Mouse (Mus musculus) right cerebral cortex, postnatal 14 days (tissue): Measurements from ENCODE around the gene Ctdspl.

Experiments used
- DNase-seq: peaks from one replicate; pipeline ENCODE4 v3.0.0; 2022

The Ctdspl gene

DNA sequence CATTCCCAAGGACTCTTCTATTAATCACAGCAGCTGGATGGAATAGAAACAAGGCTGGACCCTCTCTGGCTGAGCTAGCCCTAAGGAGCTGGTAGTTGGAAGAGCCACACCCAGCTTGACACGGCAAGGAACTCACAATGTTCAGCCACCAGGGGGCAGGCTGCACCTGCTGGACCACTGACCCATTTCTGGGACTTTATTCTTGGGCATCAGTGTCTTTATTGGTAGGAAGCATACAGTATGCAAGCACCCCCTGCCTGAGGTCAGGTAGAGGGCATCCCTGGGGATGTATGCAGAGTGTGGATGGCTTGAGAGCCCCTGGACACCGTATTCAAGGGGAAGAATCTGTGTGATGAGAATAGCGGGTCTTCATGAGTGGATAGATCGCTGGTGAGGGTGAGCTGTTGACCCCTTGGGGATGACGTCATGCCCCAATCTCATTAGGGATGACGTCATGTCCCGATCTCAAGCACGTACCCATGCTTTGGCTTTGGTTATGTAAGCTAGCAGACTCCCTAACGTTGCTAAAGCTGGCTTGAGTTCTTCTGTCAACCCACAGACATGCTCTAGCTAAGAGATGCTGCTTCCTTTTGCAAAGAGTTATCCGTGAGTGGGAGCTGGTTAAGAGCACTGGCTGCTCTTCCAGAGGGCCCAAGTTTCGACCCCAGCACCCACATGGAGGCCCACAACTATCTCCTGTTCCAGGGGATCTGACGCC lies 5.3 kb upstream of the Ctdspl start:
- DNase-seq, result peak; percentile 83

DNA sequence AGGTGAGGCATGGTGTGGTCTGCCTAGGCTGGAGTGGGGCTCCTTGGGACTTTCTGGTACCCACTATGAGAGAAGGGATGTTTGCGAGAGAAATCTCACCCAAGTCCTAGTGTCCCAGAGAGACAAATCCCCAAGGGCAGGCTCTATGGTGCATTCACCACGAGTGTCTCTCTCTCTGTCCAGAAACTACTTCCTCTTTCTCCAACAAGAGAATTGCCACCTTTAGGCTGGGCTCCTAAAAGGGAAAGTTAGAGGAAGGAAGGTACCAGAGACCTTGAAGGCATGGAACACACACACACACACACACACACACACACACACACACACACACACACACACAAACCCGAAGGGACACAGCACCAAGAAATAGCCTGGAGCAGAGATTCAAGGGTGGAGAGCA lies 4.3 kb upstream of the Ctdspl start:
- DNase-seq, result no peak

DNA sequence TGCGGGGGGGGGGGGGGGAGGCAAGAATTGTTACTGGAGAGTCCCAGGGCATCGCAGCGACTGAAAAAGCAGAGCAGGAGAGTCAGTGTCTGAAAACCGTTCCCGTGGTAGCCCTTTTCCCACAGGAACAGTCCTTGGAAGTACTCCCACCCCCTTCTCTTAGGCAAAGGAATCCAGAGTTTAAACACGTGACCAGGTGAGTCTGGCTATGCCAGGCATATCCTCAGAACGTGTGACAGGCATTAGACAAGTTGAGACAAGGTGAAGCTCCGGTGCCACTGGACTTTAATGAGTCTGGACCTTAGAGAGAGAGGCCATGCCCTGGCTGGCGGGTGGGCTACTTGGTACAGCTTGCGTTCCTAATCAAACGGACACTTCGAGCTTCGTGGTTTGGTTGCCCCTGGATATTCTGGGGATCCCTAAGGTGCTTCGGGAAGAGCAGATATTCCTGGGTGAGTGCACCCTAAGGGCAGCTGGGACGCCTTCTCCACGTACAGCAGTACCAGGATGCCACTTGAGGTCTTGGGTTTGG lies 1.6 kb upstream of the Ctdspl start:
- DNase-seq, result no peak

DNA sequence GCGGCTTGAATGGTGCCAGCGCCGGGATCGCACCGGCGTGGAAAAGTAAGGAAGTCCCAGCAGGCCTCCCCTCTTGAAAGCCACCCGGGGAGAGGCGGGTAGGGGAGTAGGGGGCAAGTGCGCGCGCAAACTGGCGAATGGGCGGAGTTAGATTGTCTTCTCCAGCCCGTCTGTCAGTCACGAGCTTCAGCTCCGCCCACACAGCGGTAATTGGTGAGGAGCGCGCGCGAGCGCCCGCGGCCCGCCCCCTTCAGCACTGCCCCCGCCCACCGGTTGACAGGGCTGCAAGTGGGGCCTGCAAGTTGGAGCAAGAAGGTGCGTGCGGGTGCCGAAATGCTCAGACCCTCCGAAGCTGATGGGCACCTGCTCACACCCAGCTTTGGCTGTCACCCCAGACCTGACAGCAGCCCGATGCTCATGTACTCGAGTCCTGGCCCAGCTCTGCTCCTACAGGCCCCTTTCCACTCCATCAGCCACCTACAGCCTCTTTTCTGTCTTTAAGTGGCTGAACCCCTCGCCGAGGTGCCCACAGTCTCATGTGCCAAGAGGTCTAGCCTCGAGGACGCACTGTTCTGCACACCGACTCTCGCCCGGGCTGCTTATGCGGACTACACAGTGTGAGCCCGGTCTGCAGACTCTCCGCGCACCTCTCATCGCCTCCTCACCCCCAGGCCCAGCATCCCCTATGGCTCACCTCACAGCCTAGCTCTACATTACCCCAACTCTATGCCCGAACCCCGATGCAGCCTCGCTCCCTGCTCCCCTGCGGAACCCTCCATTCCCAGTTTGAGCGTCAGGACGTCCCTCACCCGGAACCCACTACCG lies 755 bp upstream of the Ctdspl start:
- peak; percentile 93 for DNase-seq

DNA sequence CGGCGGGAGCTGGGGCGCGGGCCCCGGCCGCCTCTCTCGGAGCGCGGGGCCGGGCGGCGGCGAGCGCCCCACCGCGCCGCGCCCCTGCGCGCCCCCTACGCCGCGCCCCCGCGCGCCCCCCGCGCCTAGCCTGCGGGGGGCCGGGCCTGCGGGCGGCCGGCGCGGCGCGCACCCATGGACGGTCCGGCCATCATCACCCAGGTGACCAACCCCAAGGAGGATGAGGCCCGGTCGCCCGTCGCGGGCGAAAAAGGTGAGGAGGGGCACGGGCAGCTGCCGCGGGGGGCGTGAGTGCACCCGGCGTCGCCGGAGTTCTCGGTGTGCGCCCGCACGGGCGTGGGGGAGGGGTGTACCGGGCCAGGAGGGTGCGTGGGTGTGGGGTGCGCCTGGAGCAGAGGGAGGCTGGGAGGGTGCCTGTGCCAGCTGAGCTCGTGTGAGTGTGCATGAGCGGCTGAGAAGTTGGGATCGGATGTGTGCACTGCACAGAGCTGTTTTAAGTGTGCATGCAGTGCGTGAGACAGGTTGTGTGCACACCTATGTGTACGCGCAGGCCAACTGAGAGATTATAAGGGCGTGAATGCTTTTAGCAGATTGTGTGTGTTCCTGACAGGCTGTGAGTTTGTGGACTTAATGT lies 552 bp downstream of the Ctdspl start:
- peak; percentile 76 for DNase-seq

DNA sequence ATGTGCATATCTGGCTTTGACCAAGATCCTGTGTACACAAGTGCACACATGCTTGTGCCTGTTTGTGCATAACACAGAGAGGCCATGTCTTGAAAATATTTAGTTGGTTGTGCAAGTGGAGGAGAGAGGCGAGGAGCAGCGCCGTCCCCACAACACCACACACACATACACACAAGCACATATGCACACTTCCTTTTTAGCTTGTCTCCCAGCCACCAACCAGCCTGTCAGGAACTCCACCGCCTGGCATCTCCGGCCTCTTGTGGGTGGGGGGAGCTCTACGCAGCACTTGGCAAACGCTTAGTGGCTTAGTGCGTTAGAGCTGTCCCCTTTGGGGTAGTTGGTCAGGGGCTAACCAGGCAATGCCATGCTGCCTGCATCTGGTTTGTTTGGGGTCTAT lies 1.2 kb downstream of the Ctdspl start:
- DNase-seq, result no peak

DNA sequence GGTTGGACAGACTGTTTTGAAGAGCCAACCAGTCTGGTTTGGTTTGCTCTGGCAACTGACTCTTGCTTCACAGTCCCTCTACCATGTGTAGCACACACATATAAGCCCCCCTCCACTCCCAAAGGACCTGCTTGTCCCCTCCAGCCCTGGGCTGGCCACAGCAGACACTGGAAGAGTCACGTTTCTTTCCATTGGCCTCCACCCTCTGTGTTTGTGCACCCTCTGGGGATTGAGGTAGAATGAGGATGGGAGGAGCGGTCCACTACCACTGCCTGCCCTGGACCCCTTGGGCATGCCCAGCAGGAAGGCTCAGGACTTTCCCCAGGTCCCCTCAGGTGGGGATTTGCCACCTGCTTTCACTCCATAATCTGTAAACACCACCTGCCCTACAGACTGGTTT lies 1.8 kb downstream of the Ctdspl start:
- no peak for DNase-seq

DNA sequence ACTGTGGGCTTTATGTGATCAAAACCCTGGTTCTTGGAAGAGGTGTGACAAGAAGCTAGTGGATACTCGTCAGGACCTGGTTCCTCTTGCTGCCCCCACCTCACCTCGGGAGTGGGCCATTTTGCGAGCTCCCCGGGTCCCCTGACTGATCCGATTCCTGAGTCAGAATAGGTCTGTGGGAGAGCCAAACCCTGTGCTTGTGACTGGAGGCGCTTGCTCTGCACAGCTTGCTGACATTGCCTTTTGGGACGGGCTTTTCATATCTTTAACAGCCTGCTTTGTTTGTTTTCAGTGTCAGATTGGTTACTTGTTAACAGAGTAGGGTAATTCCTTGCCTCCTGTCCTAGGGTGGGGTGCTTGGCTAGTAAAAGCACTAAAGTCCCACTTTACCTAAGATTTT lies 2.4 kb downstream of the Ctdspl start:
- DNase-seq, result no peak

DNA sequence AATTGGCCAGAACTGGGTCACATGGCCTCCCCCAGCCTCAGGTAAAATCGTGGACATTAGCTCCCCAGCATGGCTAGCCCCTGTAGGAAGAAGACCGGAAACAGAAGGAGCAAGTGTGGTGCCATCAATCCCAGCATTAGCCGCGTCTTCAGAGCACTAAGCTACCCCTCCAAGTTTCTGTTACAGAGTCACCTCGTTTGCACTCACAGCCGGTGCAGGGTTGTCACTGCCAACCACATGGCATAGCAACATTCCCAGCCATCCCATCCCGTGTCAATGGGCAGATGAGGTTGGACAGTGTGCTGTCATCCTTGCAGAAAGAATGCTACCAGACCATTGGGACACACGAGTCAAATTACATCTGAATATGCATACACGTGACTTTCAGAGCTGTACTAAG lies 4.4 kb downstream of the Ctdspl start:
- DNase-seq, result no peak

DNA sequence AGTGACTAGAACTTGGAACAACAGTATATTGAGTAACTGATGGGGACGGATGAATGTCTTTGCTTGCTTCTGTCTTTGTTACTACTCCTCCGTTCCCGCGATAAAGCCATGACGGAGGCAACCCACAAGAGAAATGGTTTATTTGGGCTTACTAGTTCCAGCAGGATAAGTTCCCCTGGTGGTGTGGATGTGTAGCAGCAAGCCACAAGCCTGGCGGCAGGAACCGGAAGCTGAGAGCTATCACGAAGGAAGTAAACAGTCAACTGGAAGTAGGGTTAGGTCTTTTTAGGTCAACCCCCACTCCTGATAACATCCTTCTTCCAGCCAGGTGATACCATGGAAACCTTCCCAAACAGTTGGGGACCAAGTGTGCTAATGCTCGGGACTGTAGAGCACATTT lies 7.5 kb downstream of the Ctdspl start:
- no peak for DNase-seq

DNA sequence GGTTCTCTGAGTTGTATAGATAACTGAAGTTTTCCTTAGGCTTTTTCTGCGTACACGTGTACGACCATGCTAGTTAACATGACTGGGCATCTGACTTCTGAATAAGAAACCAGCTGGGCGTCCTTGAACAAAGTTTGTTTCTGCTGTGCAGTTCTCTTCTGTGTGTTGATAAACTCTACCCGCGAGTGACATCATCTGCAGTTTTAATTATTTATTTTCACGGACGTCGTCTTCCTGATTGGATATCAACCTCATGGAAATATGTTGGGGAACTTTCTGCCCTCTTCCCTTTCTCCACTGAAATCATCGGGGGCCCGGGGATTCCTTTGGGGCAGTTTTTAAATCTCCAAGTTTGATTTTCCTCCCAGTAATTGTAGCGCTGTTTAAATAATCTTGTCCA lies 8.1 kb downstream of the Ctdspl start:
- DNase-seq, result no peak

DNA sequence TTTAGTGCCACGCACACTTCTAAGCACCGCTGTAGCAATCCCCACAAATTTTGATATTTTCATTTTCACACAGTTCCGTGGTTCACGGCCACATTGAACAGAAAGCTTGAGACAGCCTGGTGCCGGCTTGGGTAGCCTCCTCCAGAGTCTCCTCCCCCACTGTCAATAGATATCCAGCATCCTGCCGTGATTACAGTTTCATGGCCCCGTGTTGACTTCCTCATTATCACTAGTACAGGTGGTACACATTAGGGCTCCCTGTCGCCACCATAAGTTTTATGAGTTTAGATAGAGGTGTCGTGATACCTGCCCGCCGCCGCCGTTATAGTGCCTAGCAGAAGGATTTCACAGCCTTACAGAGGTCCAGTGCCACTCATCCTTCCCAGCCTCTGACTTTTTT lies 8.8 kb downstream of the Ctdspl start:
- no peak for DNase-seq

DNA sequence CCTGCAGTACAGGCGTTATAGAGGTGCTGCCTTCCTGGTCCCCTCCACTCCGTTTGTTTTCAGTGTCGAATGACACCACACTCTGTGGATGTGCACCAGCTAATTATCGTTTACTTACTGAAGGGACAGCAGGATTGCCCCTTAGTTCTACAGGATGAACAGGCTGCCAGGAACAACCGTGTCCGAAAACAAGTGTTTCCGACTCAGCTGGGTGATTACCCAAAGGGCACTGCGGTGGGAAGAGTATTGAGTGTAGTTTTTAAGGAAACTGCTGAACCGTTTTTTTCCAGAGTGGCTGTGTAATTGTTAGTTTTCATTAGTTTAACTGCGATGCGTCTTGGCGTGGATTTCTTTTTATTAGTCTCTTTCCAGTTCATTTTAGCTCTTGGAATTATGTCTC lies 9.8 kb downstream of the Ctdspl start:
- no peak for DNase-seq

DNA sequence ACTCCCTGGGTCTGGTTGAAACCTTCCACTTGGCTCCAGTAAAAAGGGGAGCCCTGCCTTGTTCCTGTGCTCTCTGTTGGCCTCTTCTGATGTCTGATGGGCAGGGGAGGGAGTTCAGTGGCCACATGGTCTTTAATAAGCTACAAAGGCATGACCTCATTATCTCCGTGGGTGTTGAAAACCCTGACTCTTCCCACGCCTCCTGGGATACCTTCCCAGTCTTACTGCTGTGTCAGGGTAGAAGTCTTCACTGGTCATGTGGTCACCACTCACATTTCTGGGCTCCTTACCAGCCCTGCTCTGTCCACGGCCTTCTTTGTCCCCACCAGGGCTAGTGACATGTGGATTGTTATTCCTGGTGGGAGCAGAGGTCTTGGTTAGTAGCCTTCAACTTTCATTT lies 11.3 kb downstream of the Ctdspl start:
- no peak for DNase-seq

DNA sequence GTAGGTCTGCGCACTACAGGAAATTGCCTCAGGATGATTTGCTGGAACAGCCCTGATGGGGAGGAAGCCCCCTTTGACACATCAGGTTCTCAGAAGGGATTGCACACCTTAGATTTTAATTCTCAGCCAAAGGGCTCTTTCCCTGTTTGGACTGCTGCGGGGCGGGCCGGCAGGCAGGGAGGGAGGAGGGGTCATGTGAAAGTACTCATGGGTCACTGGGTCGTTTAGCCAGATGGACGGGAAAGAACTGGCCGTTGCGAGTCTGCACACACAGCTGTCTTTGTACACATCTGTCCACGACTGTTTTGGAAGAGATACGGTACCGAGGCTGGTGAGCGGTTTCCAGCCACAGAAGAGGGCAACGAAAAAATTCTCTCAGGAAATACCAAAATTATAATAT lies 13.2 kb downstream of the Ctdspl start:
- no peak for DNase-seq

DNA sequence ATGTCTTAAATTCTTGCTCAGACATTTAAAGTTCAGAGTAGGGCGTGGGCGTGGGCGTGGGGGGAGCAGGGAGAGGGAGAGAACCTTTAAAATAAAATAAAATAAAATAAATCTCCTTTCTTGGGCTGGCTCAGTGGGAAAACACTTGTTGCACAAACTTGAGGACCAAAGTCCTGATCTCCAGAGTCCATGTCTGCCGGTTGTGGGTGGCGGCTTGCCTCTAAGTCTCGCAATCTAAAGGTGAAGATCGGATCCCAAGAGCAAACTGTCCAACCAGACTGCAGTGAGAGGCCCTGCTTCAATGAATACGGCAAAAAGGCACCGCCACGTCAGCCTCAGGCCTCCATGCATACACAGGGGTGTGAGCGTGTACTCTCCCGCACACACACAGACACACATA lies 13.6 kb downstream of the Ctdspl start:
- DNase-seq, result no peak

DNA sequence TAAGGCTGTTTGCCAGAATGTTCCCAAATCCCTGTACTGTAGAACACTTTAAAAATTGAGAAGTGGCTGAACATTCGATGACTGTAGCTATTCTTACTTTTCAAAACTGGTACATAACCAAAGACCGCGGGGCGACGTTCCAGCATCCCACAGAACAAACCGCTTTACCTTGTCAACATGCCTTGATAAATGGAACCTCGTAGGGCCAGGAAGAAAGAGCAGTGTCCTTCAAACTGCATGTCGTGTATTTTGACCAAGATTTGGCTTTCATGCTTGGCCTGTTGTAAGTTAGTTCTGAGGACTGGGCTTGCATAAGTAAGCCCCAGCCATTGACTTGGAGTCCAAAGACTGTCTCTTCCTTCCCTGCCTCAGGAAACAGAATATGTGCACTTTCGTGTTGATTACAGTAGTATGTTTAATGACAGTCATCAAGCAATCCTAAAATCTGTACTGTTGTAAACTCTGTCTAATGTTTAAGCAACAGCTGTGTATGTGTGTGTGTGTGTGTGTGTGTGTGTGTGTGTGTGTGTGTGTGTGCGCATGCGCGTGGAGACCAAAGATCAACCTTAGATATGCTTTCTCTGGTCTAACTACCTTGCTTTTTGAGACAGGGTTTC lies 14.4 kb downstream of the Ctdspl start:
- DNase-seq, result no peak

DNA sequence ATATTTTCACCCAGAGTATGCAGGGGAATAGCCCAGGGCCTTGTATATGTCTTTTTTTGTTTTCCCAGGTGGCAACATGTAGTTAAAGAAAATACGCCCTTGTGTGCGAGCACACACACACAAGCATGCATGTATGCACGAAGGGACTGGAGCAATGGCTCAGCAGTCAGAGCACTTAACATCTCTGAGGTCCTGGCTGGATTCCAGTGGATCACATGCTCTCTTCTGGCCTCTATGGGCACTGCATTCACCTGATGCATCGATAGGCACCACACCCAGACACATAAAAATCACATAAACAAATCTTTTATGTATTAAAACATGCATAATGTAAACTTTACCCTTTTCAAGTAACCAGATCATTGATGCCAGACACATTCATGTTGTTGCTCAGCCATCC lies 15.8 kb downstream of the Ctdspl start:
- no peak for DNase-seq

DNA sequence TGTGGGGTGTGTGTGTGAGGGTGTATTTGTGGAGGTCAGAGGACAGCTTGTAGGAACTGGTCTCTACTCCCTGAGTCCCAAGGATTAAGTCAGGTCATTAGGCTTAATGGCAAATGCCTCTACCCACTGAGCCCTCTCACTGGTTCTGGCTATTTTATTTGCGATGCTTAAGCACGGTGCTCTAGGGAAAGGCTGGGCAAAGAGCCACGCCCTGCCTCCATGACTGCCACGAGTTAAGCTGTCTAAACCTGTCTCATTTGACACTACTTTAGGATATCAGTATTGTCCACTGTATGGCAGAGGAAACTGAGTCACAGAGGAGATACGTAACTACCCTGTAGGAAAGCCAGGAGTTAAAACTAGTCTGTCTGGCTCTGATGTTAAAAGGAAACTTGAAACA lies 17.7 kb downstream of the Ctdspl start:
- no peak for DNase-seq

DNA sequence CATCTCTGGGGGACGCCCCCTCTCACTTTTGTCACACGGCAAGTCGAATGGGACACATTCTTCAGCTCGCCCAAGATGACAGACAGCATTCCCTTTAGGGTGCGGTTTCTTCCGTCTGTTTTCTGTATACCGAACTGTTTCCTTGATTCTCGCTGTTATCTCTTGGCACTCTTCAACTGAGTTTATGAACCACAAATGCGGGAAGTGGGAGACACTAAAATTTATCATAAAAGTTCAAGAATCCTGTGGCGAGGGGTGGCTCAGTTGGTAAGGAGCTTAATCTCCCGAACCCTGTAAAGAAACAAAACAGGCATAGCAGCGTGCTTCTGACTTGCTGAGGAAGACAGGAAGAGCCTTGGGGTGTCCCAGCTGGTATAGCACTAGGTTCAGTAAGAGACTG lies 18.1 kb downstream of the Ctdspl start:
- DNase-seq, result no peak

DNA sequence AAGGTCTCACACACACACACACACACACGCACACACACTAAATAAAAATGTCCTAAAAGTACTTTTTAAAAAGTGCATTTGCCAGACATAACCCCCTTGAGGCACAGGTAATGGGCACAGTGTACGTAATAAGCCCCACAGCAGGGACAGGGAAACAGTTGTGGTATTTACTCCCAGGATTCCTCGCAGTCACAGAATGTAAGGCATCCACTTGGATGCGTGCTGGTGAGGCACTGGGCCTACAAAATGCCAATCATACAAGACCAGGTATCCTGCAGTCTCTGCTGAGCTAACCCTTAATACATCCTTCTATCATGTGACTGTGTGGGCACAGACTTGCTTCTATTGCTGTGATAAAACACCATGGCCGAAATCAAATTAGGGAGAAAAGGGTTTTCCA lies 22.2 kb downstream of the Ctdspl start:
- DNase-seq, result no peak

DNA sequence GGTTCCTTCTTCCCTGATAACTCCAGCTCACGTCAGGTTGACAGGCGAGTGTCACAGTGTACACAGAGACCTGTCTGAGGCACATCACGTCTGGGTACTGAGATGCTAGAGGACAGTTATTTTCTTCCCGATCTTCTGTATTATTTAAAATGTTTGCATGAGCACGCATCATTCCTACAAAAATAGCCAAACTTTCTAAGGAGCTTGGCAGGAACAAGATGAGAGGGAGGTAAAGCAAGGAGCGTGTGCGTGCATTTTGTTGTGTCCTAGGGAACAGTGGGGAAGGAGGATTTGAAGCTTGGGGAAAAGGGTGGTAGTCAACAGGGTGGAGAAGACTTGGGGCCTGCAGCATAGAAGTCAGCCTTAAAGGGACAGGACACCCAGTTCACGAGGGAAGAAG lies 22.9 kb downstream of the Ctdspl start:
- no peak for DNase-seq

DNA sequence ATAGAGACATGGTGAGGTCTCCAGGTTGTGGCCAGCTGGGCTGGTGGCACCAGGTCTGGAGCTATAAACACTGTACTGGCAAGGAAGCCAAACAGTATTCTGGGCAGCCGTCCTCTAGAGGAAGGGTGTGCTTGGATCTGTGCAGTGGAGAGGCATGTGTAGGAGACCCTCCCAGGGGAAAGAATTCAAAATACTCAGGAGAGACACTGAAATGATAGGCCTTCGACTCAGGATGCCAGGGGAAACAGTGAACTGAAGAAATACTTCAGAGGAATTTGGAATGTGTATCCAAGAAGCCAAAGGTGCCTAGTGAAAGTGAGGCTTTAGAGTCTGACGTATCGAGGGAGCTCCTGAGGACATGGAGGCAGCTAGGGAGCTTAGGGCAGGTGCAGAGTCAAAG lies 23.4 kb downstream of the Ctdspl start:
- DNase-seq, result no peak

DNA sequence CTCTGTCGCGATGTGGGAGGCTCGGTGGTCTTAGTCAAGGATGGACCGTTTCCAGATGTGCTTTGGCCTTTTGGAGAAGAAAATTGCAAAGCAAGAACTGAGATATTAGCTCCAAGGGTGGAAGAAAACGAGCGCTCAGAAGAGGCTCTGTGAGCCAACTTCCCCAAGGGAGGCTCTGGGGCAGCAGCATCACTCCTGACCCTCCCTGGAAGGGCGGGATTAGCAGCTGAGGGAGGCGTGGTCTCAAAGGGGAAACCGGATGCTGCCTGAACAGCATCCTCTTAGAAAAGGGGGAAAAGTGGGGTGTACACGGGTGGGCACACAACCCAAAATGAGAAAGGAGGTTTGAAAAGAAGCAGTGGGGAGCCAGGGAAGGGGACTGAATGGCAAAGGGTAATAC lies 23.8 kb downstream of the Ctdspl start:
- no peak for DNase-seq
